Mouse (Mus musculus): ENCODE data around the gene Afg1l.

GRCm38 (mm10) chr10:42521315-42521981 is 43.1 kb upstream of the Afg1l start:
- no peak for TF ChIP-seq FLI1 (IDR thresholded peaks at IDR 0.05; ENCODE audit: low read length)
- no peak for TF ChIP-seq GATA1 (IDR thresholded peaks at IDR 0.05; ENCODE audit: borderline replicate concordance, low read length)

Data from megakaryocyte, embryonic 14.5 days (primary cell).